Mouse (Mus musculus) c-Kit-positive CD71-positive TER-119-positive erythroid progenitor cells, embryonic 14.5 days (primary cell): ENCODE measurements around the gene Ric3.

Source experiments
- DNase-seq: peaks from one replicate; pipeline ENCODE4 v3.0.0-alpha.2; 2013; ENCODE audit warnings: low spot score

The Ric3 gene

DNA sequence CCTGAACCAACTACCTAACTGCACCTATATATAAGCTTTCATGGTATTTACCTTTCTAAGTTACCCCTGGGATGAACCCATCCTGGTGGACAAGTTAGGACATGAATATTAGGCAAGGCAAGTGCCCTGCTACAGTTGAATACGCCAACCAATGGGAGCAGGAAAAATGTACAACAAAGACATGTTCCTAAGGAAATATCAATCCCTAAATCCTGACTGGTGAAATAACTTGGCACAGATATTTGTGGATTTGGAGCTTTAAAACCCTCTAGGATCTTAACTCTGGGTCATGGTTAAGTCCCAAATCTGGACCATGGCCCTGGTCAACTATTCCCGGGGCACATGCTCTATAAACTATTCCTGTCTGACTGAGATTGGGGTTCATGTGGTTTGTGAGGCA, 37.3 kb downstream of the Ric3 start:
- no peak for DNase-seq

DNA sequence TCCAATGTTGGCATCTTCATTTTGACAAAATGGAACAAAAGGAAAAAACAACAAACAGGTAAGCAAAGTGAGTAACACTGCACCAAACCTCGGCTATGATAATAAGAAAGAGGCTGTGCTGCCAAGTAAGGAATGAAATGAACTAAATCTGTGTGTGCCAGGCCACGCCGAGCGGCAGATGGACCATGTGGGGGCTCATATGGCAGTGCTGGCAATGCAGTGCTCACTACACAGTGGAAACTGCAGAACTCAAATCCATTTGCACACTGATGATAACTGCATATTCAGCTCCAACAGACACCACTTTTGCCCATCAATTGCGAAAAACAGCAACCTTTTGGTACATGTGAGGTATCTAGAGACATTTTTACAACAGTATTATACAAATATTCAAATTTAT, 43.7 kb downstream of the Ric3 start:
- no peak for DNase-seq

GRCm38 (mm10) chr7:109038987-109039386, 44.1 kb downstream of the Ric3 start:
- DNase-seq = no peak

- no peak for DNase-seq
Observed at GRCm38 (mm10) chr7:109038121-109038735, 44.9 kb downstream of the Ric3 start.

DNA sequence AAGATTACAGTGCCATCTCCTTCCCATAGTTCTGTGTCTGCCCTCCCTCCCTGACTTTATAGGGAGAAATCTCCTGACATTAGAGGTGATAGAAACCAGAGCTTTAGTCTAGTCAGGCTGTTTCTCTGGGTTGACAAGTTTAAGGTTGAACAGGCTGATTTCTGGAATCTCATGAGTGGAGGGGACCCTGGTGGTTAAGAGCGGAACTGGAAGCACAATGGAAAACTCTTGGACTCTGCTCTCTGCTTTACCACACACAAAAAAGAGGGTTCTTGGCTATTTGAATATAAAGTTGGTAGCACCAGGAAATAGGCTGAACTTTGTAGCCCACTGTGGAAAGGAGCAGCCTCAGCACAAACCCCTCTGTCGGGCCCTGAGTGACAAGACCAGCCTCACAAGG, 51.1 kb downstream of the Ric3 start:
- no peak for DNase-seq

DNA sequence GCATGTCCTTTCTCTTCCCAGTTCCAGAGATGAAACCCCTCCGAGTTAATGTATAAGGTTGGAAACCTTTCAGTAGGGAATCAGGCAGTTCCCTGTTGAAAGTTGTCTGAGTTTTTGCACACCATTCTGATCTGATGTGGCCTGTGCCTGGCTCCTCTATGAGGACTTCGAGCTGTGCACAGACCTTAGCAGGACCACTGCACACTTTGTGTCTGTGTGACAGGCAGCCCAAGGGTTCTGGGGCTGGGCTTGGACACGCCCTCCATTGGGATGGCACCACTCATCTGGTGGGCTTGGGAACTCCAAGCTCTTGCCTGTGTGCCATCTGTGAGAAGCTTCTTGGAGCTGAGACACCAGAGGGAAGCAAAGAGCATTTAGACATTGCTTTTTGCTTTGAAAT, 51.8 kb downstream of the Ric3 start:
- DNase-seq = no peak

DNA sequence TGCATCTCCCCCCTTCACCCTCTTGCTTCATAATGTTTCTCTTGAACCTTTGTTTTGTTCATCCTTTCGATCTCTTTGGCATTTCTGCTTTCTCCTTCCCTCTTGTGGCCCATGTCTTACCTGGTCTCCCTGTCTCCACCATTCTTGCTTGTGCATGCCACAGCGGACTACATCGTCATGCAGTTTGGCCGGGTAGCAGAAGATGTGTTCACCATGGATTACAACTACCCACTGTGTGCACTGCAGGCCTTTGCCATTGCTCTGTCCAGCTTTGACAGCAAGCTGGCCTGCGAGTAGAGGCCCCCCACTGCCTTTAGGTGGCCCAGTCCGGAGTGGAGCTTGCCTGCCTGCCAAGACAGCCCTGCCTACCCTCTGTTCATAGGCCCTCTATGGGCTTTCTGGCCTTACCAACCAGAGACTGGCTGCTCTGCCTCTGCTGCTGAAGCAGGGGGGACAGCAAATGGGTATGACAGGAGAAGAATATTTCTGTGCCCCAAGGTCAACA, 53.1 kb downstream of the Ric3 start:
- DNase-seq = no peak

DNA sequence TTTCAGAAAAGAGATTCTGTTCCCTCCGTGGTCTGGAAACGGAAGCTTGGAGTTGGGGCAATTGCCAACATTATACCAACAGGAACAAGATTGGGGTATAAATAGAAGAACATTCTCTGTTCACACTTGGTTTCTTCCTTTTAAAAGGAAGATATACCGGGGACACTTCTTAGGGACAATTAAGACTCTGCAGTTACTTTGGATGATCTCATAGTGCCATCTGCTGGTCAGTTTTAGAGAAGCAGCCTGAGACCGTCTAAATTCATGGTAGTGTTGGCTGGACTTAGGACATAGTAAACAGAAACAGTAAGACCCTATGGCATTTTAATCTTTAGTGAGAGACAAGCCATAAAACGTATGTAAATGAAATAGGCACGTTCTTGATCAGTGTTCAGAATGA, 54.9 kb downstream of the Ric3 start:
- DNase-seq = peak; percentile 52

DNA sequence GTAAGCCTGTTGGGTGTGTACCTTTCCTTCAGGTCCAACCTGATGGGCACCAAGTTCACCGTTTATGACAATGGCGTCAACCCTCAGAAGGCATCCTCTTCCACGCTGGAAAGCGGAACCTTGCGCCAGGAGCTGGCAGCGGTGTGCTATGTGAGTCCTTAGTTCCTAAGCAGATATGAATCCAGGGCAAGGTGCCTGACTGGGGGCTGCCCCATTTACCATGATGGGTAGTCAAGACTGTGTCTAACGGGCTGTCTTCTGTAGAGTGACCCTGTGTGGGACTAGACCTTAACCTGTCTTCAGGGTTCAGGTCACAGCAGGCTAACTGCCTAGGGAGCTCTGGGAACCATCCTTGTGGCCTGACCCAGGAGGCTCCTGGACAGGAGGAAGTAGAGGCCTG, 55.4 kb downstream of the Ric3 start:
- DNase-seq = no peak

- no peak for DNase-seq
Observed at GRCm38 (mm10) chr7:109026976-109027375, 56.2 kb downstream of the Ric3 start.

- no peak for DNase-seq
Observed at GRCm38 (mm10) chr7:109025743-109026142, 57.4 kb downstream of the Ric3 start.

DNA sequence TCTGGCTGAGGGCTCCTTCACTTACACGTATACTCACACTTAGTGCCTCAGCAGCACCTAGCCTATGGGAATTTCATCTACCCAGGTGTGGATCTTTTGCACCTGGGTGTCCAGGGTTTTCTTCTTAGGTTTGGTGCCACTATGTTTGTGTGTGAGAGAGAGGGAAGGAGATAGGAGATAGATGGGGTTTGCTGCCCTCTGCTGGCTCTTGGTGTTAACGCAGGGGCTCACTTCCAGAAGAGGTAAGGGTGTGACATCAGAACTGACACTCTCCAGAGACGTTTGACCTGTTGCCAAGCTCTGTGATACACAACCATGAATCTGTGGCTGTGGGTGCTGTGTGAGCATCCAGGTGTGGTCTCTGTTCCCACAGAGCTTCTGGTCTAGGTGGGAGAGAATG, 61.7 kb downstream of the Ric3 start:
- DNase-seq = peak; percentile 50

DNA sequence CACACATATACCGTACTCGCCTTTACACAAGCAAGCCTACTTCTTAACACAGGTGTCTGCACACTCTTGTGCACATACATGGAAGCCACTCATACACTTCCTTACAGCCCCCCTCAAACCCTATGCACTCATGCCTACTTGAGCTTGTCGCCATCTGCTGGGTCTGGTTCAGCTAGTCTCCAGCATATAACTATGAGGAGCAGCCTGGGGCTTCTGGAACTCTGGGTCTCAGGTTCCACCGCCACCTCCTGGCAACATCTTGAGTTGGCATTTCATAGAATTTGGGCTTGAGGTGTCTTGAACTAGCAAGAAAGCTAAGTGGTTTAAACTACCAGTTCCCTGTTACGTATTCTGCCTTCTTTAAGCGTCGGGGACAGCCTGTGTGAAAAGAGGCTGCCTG, 63.9 kb downstream of the Ric3 start:
- DNase-seq = no peak

GRCm38 (mm10) chr7:109016378-109016923, 66.7 kb downstream of the Ric3 start:
- DNase-seq = no peak

DNA sequence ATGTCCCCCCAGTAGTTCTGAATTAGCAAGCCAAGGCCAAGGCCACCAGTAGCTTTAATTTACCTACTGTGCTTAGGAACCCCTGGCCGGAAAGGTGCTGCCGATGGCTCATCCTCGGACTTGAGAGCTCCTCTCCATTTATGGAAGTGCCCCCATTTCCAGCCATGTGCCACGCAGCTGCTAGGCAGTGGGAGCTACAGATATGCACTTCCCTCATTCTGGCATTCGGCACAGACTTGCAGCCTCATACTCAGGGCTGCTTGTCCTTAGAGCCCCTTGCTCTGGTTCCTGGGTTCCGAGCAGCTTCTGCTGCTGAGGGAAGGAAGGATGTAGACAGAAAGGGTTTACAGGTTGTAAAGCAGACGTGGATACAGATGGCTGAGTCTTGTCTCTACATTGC, 68.3 kb downstream of the Ric3 start:
- DNase-seq = no peak

GRCm38 (mm10) chr7:109012998-109013625, 70.0 kb downstream of the Ric3 start:
- no peak for DNase-seq

DNA sequence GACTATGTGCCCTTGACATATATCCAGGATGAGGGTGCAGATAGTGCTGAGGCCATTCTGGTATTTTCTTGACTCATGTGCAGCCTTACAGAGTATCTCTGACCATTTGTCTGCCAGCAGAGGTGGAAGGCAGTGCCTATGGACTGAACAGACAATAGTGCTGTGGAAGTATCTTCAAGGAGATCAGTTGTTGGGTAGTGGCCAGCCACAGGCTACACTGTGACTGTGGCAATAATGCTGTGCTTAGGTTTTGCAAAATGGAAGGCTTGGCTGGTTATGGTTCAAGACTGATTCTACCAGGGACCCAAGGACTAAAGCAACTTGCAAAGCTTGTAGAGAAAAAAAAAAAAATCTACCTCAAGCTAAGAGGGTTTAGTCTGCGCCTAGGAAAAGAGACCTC, 70.6 kb downstream of the Ric3 start:
- DNase-seq = no peak

DNA sequence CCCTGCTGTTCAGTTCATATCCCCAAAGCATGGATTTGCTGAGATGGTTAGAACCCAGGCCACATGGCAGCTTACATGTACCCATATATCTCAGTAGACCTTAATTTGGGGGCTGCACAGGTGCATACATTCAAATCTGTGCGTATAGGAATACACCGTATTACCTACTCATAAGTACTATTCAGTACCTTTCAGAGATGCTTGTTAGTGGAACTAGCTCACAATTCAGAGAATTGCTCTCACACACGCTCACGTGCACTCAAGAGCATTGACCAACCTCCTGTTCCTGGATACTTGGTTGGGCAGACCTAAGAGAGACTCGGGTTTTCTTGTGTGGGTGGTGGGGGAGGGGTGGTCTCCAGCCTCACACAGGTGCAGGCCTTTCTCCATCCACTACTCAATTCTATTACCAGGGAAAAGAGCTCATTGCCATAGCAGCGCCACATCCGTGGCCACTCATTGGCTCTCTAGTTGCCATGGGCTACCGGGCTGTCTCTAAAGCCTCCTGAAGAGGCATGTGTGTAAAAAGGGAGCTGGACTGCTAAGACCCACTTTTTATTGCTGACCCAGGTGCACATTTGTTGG, 71.4 kb downstream of the Ric3 start:
- DNase-seq = no peak

DNA sequence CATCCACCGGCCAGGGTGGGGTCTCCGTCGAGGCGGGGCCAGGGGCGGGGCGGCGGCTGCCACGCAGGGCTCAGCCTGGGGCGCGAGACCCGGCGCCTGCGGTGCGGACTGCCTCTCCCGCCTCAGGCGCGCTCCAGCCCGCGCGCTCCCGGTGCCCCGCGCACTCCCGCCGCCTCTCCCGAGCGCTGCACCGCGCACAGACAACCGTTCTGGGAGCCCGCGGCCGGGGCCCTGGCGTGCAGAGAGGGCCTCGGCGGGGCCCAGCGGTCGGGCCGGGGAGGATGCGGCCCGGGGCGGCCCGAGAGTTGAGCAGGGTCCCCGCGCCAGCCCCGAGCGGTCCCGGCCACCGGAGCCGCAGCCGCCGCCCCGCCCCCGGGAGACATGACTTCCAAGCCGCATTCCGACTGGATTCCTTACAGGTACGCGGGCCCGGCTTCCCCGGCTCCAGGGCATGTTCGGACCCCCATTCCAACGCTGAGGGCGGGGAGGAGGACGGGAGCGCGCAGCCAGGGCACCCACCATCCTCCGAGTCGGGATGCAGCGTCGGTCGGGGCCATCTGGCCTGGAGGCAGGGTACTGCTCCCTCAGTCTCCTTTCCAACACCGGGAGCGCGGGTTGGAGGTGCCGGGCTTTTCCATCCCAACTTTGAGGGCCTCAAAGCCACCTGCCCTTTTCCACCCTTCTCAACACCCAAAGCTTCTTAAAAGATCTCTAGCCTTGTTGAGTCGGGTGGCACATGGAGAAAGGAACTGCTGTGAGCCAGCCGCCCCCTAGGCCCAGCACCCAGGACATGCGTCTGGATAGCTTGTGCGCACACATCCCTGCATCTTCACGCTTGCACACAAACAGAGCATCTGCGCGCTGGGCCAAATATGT, 72.2 kb downstream of the Ric3 start:
- DNase-seq = no peak

DNA sequence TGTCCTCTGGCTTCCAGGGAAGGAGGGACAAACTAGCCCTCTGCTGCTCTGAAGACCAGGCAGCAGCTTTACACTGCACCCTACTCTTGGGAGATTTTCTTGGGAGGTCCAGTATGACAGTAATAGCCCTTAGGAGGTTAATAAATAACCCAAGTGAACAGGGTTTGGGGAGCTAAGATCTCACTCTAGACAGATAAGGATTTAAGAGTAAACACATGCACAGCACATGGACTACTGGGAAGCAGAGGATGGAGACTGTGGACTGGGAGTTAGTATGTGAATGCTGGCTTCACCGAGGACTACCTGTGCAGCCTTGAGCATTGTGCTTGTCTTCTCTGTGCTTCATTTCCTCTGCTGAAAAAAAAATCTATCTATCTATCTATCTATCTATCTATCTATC, 73.9 kb downstream of the Ric3 start:
- DNase-seq = no peak

DNA sequence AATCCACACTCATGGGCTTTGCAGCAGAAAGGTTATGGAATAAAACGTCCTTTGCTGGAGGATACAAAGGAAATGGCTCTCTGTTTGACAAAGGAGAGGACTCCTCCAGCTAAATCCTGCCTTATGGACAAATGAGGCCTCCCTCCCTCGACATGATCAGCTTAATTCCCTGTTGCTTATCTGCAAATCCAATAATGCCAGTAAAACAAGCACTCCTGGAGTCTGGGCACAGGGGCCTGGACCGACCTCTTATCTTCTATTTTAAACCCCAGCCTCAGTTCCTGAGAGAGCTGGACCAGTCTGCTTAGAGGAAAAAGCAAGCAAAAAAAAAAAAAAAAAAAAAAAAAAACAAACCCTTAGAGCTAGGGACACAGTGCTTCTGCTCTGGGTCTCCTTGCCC, 79.5 kb downstream of the Ric3 start:
- DNase-seq = no peak

DNA sequence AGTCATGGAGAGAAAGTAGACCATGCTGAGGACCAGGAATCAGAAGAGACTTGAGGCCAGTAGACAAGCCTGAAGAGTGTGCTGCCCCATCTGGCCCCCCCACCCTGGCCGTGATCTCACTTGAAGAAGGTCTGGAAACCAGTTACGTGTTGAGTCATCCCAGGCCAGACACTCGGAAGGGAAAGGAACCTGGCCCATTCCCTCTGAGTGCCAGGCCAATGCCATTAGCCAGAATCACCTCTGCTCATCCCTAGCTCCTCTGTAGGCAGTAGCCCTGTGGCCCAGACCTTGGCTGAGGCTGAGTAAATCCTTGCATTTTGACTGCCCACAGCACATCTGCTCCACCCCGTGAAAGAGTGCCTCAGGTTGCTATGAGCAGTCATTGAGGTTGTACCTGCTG, 81.2 kb downstream of the Ric3 start:
- no peak for DNase-seq
